Mouse (Mus musculus) ovary, adult 18-20 months (tissue): ENCODE measurements around the gene Tyms.

Experiments
- DNase-seq: peaks from one replicate; pipeline ENCODE4 v3.0.0; 2022; ENCODE audit warnings: low spot score, mixed read lengths

The Tyms gene

GRCm38 (mm10) chr5:30072825-30073821 lies at the start of gene Tyms:
Gene Tyms, minus strand, starts transcription at chr5:30073617.
- peak; percentile 63 for DNase-seq

GRCm38 (mm10) chr5:30122481-30122880 lies 49.1 kb upstream of the Tyms start:
- no peak for DNase-seq

- no peak for DNase-seq
Observed at GRCm38 (mm10) chr5:30120106-30120505, 46.7 kb upstream of the Tyms start.

GRCm38 (mm10) chr5:30119163-30119562 lies 45.7 kb upstream of the Tyms start:
- no peak for DNase-seq

GRCm38 (mm10) chr5:30118018-30118417 lies 44.6 kb upstream of the Tyms start:
- no peak for DNase-seq

GRCm38 (mm10) chr5:30115718-30116117 lies 42.3 kb upstream of the Tyms start:
- DNase-seq = no peak

GRCm38 (mm10) chr5:30114761-30115140 lies 41.3 kb upstream of the Tyms start:
- DNase-seq = no peak

GRCm38 (mm10) chr5:30113881-30114760 lies 40.7 kb upstream of the Tyms start:
- no peak for DNase-seq

- no peak for DNase-seq
Observed at GRCm38 (mm10) chr5:30112533-30113068, 39.2 kb upstream of the Tyms start.

- DNase-seq = no peak
Observed at GRCm38 (mm10) chr5:30111771-30112170, 38.4 kb upstream of the Tyms start.

- no peak for DNase-seq
Observed at GRCm38 (mm10) chr5:30111126-30111525, 37.7 kb upstream of the Tyms start.

- DNase-seq = no peak
Observed at GRCm38 (mm10) chr5:30110371-30111060, 37.1 kb upstream of the Tyms start.

GRCm38 (mm10) chr5:30109899-30110298 lies 36.5 kb upstream of the Tyms start:
- no peak for DNase-seq

- no peak for DNase-seq
Observed at GRCm38 (mm10) chr5:30108233-30108632, 34.8 kb upstream of the Tyms start.

- DNase-seq = no peak
Observed at GRCm38 (mm10) chr5:30107611-30108041, 34.2 kb upstream of the Tyms start.

- DNase-seq = no peak
Observed at GRCm38 (mm10) chr5:30107186-30107585, 33.8 kb upstream of the Tyms start.

GRCm38 (mm10) chr5:30106756-30107155 lies 33.3 kb upstream of the Tyms start:
- no peak for DNase-seq

GRCm38 (mm10) chr5:30105668-30106300 lies 32.4 kb upstream of the Tyms start, which contains the start of gene 3110082J24Rik:
Gene 3110082J24Rik, minus strand, starts transcription at chr5:30106086.
- no peak for DNase-seq

GRCm38 (mm10) chr5:30104841-30105667 lies 31.6 kb upstream of the Tyms start, which contains the start of gene Garem2:
Gene Garem2, plus strand, starts transcription at chr5:30105161.
- DNase-seq = no peak

GRCm38 (mm10) chr5:30104339-30104738 lies 30.9 kb upstream of the Tyms start:
- DNase-seq = no peak
